Mouse (Mus musculus) c-Kit-positive CD71-negative TER-119-negative erythroid progenitor cells, embryonic 14.5 days (primary cell): ENCODE data around the gene Dyrk3.

ENCODE experiments used
- DNase-seq: peaks from one replicate; pipeline ENCODE4 v3.0.0-alpha.2; 2013; ENCODE audit warnings: low read depth

Dyrk3 gene

GRCm38 (mm10) chr1:131083122-131083521, 55.0 kb downstream of the Dyrk3 start:
- no peak for DNase-seq

DNA sequence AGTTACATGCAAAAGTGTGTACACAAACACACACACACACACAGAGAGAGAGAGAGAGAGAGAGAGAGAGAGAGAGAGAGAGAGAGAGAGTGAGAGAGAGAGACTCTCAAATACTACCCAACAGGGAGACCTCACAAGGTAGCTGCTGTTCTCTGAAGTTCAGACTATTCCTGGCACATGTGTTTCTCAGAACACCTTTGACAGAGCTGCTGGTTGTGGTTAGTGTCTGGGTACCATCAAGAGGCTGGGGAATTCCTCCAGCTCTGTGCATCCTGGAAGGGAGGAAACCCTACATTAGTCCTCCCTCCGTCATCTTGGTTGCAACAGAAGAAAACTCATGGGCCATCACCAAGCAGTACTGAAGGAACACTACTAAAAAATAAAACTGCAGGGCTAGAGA, 57.5 kb downstream of the Dyrk3 start:
- no peak for DNase-seq

DNA sequence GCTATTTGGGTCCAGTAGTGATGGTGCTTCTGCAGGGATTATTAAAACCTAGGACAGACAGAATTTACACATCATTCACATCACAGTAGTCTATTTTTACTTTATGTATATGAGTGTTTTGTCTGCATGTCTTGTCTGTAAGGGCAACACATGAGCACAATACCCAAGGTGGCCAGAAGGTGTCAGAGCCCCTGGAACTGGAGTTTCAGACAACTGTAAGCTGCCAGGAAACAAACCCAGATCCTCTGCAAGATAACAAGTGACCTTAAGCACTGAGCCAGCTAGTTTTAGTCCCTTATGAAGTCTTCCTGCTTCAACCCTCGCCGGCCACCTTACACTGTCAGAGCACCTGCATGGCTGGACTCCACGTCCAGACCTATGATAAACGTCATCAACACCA, 58.4 kb downstream of the Dyrk3 start:
- DNase-seq = no peak

GRCm38 (mm10) chr1:131078761-131079330, 59.3 kb downstream of the Dyrk3 start:
- DNase-seq = no peak
